Mouse (Mus musculus) small intestine, adult 2 months (tissue): Measurements from ENCODE around the gene Paqr3. TPM values are rescaled to one million over a fixed set of nuclear protein-coding genes. Genes with fewer than 3 reads are reported as not detected.

Experiments
- H3K27ac ChIP-seq: fragments of 200-500 bp; 2 replicates; pipeline ENCODE4 v1.5.1; 2012; ENCODE audit warnings: low read depth, low read length, control low read depth, inconsistent platforms; ENCODE audit not compliant: insufficient read depth
- H3K27me3 ChIP-seq: fragments of 200-500 bp; 2 replicates; pipeline ENCODE4 v1.6.1; 2012; ENCODE audit warnings: mild to moderate bottlenecking, moderate library complexity, low read length, inconsistent platforms; ENCODE audit not compliant: control insufficient read depth, insufficient read depth
- H3K36me3 ChIP-seq: fragments of 200-500 bp; 2 replicates; pipeline ENCODE4 v1.6.1; 2012; ENCODE audit warnings: mild to moderate bottlenecking, low read length, control low read depth, inconsistent platforms; ENCODE audit not compliant: control insufficient read depth, insufficient read depth
- H3K4me1 ChIP-seq: fragments of 200-500 bp; 2 replicates; pipeline ENCODE4 v1.6.1; 2012; ENCODE audit warnings: low read length, inconsistent platforms, mixed read lengths; ENCODE audit not compliant: control insufficient read depth, insufficient read depth, insufficient read length
- H3K4me3 ChIP-seq: fragments of 200-500 bp; 2 replicates; pipeline ENCODE4 v1.5.1; 2012; ENCODE audit warnings: low read depth, mild to moderate bottlenecking, control low read depth, inconsistent platforms, low read length, moderate library complexity
- CTCF ChIP-seq: fragments of 200-500 bp; IDR thresholded peaks from 2 replicates; pipeline ENCODE4 v1.5.1; 2012; ENCODE audit warnings: low read depth, mild to moderate bottlenecking, control low read depth, inconsistent platforms, low read length, moderate library complexity, mixed read lengths; ENCODE audit not compliant: insufficient replicate concordance, insufficient read length; ENCODE audit errors: extremely low read depth
- POLR2A ChIP-seq: fragments of 200-500 bp; IDR thresholded peaks from 2 replicates; pipeline ENCODE4 v1.6.1; 2012; ENCODE audit warnings: low read depth, mild to moderate bottlenecking, control low read depth, inconsistent platforms, low read length, moderate library complexity
- WGBS: fragments of 180-500 bp; shearing (Covaris S2); methylation state at CpG from one replicate; pipeline ENCODE4 v1.1.7; 2018; 5-methylcytosine and 5-hydroxymethylcytosine counted together
- polyA plus RNA-seq: library from polyadenylated mRNA; depleted of rRNA; stranded (reverse); fragments of >200 nt; gene quantifications from 2 replicates; pipeline ENCODE4 v1.2.3, GENCODE M21; 2012

Gene Paqr3
- polyA plus RNA-seq, 1 experiment, result 1.0 TPM

DNA sequence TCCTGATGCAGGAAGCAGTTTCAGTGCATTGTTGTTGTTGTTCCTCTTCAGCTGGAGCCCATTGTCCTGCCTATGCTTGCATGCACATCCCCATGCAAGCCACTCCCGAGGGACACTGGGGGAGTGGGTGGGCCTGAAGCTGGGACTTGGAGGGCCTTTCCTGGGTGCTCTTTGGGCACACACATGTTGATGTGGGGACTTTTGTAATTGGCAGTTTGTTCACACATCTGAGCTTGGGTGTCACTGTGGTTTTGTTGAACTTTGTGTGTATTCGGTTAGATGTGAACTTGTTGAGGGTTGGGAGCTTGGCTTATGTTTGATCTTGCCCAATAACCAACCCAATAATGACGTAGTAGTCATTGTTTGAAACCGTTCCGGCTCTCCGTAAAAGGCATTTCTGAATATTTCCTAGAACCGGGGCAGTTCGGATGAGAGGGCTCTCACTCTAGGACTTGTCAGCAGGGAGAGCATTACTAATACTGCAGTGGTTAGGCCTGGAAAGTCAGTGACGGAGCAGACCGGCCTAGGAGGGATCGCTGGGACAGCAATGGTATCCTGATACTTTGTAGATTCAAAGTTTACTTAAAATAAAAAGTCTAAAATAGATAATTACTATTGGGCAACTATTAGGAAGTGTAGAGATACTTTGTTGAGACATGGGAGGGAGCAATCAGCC is 35.8 kb downstream of the Paqr3 start:
- peaks cover 30% of the 10 kb centered on the region for H3K36me3 ChIP-seq
- TF ChIP-seq POLR2A (no peak), CTCF (no peak)
- H3K4me1 ChIP-seq, result no peaks in the 10 kb centered on the region
- H3K27ac ChIP-seq, result no peak overlapping the region
- H3K27me3 ChIP-seq, result no peaks in the 10 kb centered on the region
- H3K4me3 ChIP-seq, result no peak overlapping the region
- WGBS, result 95% methylated on average over 11 of the region's 11 CpGs

DNA sequence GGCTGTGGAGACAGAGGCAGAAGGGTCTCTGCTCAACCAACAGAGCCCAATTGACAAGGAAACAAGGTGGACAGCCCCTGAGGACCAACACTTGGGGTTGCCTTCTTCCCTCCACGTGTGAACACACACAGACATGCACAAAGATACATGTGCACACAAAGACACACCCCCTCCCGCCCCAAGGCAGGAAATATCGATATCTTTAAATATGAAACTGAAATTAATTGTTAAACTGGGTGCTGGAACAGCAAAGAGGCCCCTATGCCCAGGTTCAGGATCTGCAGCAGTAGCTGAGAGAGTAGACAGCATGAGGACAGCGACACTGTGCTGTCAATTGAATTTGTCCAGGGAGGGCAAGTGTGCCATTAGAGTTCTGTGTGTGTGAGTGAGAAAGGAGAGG is 45.6 kb downstream of the Paqr3 start:
- 31% methylated on average over 4 of the region's 4 CpGs for WGBS
- TF ChIP-seq CTCF (no peak), POLR2A (no peak)
- H3K4me3 ChIP-seq, result no peak overlapping the region
- H3K27me3 ChIP-seq, result no peaks in the 10 kb centered on the region
- peaks cover 2% of the 10 kb centered on the region; the same call in 1 of the 2 replicates for H3K4me1 ChIP-seq
- peaks cover 61% of the 10 kb centered on the region for H3K36me3 ChIP-seq
- H3K27ac ChIP-seq, result no peak overlapping the region

DNA sequence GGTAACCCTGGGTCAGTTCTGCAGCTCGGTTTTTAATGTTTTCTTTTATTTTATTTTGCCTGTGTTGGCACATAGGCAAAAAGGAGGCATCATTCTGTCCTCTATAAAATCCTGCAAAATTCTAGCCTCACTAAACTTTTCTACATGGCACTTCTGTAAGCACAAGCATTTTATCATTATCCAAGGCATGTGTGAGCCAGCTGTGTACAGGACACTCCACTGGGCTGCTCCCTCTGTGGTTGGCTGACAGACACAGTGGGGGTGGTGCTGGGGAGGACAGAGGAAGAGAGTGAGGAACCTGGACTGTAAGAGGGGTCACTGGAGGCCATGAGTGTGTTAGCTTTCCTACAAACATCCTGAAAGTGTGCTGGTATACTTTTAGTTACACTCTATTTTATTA is 49.4 kb downstream of the Paqr3 start:
- H3K4me1 ChIP-seq, result peaks cover 5% of the 10 kb centered on the region
- no peak overlapping the region for H3K27ac ChIP-seq
- no peaks in the 10 kb centered on the region for H3K27me3 ChIP-seq
- peaks cover 50% of the 10 kb centered on the region for H3K36me3 ChIP-seq
- TF ChIP-seq CTCF, result no peak
- no peak for TF ChIP-seq POLR2A
- WGBS, result 65% methylated on average over 1 of the region's 1 CpGs
- H3K4me3 ChIP-seq, result no peak overlapping the region

DNA sequence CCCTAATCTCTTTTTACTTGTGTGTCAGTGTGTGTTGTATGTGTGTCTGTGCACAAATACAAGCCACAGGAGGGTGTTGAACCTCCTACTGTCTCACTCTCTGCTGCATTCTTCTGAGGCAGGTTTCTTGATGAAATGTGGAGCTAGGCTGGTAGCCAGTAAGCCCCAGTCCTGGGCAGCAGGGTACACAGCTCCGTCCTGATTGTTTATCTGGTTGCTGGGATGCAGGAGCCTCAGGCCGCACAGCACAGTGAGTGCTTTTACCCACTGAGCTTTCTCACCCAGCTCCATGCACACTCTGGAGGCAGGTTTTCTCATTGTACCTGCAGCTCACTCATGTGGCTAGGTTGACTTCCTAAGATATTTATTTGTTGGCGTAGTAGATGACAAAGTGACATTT is 50.5 kb downstream of the Paqr3 start:
- 82% methylated on average over 3 of the region's 3 CpGs for WGBS
- Histone ChIP-seq H3K36me3 (peaks cover 44% of the 10 kb centered on the region), H3K4me1 (peaks cover 9% of the 10 kb centered on the region), H3K4me3 (no peak overlapping the region), H3K27ac (no peak overlapping the region), H3K27me3 (no peaks in the 10 kb centered on the region)
- TF ChIP-seq CTCF, result no peak
- no peak for TF ChIP-seq POLR2A

DNA sequence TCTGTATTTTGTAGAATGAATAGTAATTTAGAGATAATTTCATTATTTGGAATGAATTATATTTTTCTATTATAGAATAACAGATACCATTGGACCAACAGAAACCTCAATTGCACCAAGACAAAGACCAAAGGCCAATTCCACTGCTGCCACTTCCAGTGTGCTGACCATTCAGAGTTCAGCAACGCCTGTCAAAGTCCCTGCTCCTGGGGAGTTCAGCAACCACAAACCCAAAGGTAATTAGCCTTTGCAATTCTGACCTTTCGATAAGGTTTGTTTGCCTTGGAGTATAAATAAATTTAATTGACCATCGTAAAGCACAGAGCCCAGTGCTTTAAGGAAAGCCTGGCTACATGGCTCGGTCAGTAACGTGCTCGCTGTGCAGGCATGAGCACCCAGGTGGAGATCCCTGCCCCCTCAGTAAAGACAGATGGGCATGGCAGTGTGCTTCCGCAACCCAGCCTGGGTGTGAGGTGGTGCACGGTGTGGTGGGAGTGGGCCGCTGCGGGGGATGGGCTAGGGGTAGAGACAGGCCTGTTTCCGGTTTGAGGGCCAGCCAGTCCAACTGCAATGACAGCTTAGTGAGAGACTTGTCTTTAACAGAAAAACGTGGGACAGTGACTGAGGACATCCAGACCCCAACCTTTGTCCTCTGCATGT is 54.5 kb downstream of the Paqr3 start:
- no peaks in the 10 kb centered on the region for H3K27me3 ChIP-seq
- H3K27ac ChIP-seq, result no peak overlapping the region
- H3K4me1 ChIP-seq, result peaks cover 9% of the 10 kb centered on the region
- H3K36me3 ChIP-seq, result peaks cover 27% of the 10 kb centered on the region
- no peak overlapping the region for H3K4me3 ChIP-seq
- WGBS, result 37% methylated on average over 12 of the region's 12 CpGs
- TF ChIP-seq CTCF (no peak), POLR2A (no peak)

DNA sequence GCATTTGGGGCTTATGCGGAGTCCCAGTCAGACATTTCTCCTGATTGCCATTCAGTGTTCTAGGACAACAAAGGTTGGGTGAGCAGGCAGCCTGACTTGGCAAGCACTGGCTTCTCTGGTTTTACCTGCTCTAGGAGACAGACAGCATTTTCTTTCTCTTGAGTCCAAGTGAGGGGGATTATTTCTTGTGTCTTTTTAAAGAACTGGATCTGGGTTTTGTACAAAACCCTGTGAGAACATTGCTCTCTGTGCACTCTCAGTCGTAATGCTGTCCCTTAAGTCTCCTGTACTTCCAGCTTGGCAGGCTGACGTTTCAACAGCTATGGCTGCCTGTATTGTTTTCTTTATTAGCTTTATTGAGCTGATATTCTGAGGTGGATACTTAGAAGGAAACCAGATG is 55.0 kb downstream of the Paqr3 start:
- Histone ChIP-seq H3K4me1 (peaks cover 9% of the 10 kb centered on the region), H3K27ac (peak overlapping the region; percentile 14; the same call in 1 of the 2 replicates), H3K4me3 (no peak overlapping the region), H3K36me3 (peaks cover 26% of the 10 kb centered on the region), H3K27me3 (no peaks in the 10 kb centered on the region)
- TF ChIP-seq CTCF (no peak), POLR2A (no peak)
- WGBS, result 60% methylated on average over 3 of the region's 3 CpGs

DNA sequence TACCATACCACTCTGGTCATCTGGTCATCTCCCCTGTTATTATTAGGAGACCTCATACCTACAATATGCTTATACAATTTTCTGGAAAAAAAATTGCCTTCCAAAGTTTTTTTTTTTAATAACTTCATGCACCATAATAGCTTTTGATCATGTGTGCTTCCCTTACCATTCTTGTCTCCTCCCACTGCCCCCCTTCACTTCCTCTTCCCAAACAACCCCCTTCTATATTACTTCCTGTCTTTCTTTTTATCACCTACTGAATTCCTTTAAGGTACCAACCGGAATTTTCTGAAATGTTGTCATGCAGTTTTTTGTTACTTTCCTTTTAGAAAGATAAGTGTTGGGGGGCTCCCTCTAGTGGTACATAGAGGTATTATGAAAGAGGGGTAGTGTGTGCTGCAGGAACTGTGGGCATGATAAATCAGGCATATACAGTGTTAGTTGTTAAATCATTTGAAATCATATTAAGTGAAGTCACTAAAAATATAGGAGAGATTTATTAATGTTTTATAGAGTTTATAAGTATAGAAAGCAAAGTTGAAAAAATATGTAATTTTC is 55.8 kb downstream of the Paqr3 start:
- Histone ChIP-seq H3K36me3 (peaks cover 25% of the 10 kb centered on the region), H3K27me3 (no peaks in the 10 kb centered on the region), H3K4me3 (no peak overlapping the region), H3K27ac (no peak overlapping the region), H3K4me1 (peaks cover 7% of the 10 kb centered on the region)
- 6% methylated on average over 1 of the region's 1 CpGs for WGBS
- TF ChIP-seq CTCF, result no peak
